Mouse (Mus musculus) embryonic fibroblast, embryonic 13.5 days (primary cell): ENCODE results near the gene Polr3b. TPM values are rescaled to one million over a fixed set of nuclear protein-coding genes. Genes with fewer than 3 reads are reported as not detected.
A peak's percentile ranks its signal among the peaks of the same experiment; 100 is the strongest.

Experiments used
- H3K27ac ChIP-seq: 2 replicates; pipeline ENCODE4 v1.5.1; 2012; ENCODE audit warnings: low read length, control low read depth, inconsistent platforms; ENCODE audit not compliant: insufficient read depth
- H3K4me1 ChIP-seq: 2 replicates; pipeline ENCODE4 v1.6.1; 2011; ENCODE audit warnings: low read length; ENCODE audit not compliant: control insufficient read depth, insufficient read depth
- H3K4me3 ChIP-seq: 2 replicates; pipeline ENCODE4 v1.5.1; 2011; ENCODE audit warnings: mild to moderate bottlenecking, control low read depth, low read length; ENCODE audit not compliant: insufficient read depth
- CTCF ChIP-seq: IDR thresholded peaks from 2 replicates; pipeline ENCODE4 v1.5.1; 2011; ENCODE audit warnings: mild to moderate bottlenecking, control low read depth, low read length, moderate library complexity, borderline replicate concordance; ENCODE audit not compliant: insufficient read depth
- POLR2A ChIP-seq: IDR thresholded peaks from 2 replicates; pipeline ENCODE4 v1.6.1; 2011; ENCODE audit warnings: low read depth, mild to moderate bottlenecking, control low read depth, low read length, moderate library complexity
- polyA plus RNA-seq: library from polyadenylated mRNA; stranded (reverse); fragments of >200 nt; gene quantifications from 2 replicates; pipeline ENCODE4 v1.2.4, GENCODE M21; 2011; ENCODE audit warnings: low read depth; ENCODE audit not compliant: missing spikeins, insufficient read length

Gene Polr3b
- polyA plus RNA-seq: 15.5 and 16.7 TPM in 2 replicates

DNA sequence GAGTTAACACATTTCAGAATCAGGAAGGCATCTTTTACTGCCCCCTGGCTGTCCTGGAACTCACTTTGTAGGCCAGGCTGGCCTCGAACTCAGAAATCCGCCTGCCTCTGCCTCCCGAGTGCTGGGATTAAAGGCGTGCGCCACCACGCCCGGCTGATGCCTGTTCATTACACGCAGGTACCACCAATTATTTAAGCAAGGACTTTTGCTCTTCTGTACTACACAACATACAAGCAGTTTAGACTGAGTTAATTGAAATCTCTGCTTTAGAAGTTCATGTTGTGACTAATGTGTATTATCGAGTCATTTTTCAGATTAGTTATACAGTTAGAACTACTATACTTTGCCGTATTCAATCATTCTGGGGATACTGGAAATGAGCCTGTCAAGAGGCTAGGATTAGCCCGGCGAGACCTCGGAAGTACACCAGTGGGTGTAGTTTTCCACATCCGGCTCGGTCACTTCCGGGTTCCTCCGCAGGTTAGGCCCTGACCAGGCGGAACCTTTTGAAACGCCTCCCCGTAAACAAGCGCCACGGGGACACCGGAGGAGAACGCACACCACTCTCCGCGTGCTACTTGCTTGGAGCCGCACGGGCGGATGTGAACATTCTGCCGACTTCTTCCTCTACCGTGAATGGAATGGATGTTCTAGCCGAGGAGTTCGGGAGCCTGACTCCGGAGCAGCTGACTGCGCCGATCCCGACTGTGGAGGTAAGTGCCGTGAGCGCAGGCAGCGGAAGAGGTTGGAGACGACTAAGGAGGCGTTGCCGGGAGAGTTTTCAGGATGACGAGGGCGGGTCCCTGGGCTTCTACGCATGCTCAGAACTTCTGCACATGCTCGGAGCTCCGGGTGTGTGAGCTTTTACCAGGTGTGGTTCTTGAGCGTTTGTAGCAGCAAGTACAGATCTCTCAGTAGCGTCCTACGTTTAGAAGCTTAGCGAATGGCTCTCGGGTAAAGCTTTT is at the start of gene Polr3b:
Gene Polr3b (plus strand): TSS at position 467 of the 965 bp plus-strand sequence.
- H3K27ac ChIP-seq: peak within 1 kb of the TSS; percentile 71
- peak within 1 kb of the TSS; percentile 53 for H3K4me3 ChIP-seq
- TF ChIP-seq POLR2A: peak; percentile 86
- TF ChIP-seq CTCF: no peak
- no peaks in the 10 kb centered on the region for H3K4me1 ChIP-seq

DNA sequence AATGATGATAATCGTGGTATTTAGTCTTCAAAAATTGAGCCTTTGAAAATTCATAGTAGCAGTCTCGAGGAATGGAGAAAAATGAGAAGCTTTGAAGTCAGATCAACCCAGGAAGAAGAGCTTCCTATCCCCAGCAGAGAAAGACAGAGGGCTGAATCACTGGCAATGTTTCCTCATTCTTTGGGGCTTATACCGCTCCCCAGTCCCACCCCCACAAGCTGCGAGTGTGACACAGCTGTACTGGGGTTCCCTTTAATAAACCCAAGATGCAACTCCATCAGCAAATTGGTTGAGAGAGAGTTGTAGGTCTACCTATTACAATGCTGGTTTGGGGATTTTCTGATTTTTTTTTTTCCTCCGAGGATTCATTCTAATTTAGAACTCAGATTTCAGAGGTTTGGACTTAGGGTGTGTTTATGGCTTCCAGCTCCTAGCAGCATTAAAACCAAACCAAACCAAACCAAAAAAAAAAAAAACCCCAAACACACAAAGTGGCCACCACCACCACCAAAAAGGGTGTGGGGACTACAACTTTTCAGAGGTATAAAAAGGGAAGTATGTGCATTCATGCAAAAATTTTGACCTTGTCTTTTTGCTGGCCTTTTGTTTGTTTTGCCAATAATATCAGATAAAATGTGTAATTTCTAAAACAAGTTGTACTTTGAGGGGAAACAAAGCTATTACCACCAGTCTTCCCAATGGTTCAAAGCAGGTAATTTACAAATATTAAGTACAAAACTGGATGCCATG is 48.2 kb upstream of the Polr3b start:
- peaks cover 2% of the 10 kb centered on the region; the same call in 1 of the 2 replicates for H3K4me1 ChIP-seq
- H3K27ac ChIP-seq: no peak overlapping the region
- TF ChIP-seq CTCF (no peak), POLR2A (no peak)
- H3K4me3 ChIP-seq: no peak overlapping the region

DNA sequence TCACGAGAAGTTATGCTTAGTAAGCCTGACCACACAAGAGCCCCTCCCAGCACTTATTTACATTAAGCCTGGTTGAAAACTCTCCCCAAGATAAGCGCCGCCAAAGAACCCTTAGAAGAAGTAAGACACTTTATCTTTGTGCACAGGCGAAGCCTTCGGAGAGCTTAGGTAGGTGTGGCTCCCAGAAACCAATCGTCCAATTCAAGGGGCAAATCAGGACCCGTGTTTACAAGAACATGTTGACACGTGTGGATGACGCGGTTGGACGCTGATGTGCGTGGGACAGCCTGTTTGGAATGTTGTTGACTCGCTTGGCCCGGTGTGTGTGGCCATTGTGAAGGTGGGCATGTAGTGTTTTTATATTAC is 46.1 kb upstream of the Polr3b start:
- Histone ChIP-seq H3K4me1 (peaks cover 2% of the 10 kb centered on the region; the same call in 1 of the 2 replicates), H3K27ac (no peak overlapping the region), H3K4me3 (peak overlapping the region; percentile 60)
- TF ChIP-seq POLR2A (no peak), CTCF (no peak)

DNA sequence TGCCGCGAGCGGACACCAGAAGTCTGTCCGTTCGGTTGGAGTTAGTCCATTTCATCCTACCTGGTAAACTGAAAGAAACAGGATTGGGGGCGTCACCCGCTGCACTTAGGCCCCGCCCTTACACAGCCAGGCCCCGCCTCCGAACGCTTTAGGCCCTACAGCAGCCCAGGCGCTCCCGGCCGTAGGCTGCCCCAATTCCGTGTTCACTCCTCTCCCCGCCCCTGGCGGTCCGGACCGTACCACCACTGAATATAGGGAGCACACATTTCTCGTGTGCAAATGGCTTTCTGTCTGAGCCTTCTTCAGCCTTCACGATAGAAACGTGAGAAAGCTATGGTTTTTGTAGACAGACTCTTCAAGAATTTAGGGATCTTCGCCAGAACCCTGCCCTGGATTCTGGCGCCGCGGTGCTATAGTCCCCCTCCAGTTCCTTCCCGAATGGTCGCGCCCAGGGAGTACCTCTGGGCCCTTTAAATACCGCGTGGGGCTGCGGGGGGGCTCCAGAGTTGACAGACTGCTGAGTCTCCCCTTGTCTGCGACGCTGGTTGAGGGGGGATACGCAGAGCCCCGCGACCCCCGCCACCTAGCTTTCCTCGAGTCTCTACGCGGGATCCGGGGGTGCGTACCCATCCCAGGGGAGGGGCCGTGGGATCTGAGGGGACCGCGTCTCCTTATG is 45.6 kb upstream of the Polr3b start, which contains the start of gene Tcp11l2:
Gene Tcp11l2 (plus strand): TSS at position 232 of the 676 bp plus-strand sequence.
- peak within 1 kb of the TSS; percentile 70 for H3K4me3 ChIP-seq
- TF ChIP-seq POLR2A (0 out of 2 replicates have a peak, but pooled peaks have one; percentile 33), CTCF (no peak)
- no peak within 1 kb of the TSS for H3K27ac ChIP-seq
- peaks cover 2% of the 10 kb centered on the region; the same call in 1 of the 2 replicates for H3K4me1 ChIP-seq

DNA sequence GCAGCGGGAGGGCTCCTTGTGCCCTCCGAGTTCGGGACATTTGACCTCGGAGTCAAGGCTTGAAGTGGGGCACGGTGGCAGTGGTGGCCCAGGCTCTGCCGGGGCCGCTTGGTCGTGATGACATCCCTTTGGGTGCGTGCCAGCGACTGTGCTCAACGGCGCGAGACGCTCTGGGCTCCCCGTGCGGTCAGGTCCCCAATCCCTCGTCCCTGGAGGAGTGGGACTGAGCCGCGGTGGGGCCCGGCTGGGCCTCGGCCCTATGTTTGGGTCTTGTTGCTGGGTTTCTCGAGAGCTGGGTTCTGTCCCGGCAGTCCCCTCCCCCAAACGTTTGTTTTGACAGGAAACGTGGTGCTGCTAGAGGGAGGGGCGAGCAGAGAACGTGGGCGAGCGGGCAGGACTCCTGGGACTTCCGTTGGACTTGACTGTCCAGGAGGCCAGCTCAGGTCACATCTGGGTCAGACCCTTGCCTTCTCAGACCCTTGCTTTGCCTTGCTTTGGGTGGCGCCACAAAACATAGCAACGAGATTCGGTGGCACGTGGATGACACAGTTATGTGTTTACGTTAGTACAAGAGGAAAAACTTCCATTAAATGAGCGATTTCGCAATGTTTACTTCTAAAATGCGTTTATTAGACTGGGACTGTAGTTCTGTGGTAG is 44.9 kb upstream of the Polr3b start:
- H3K4me3 ChIP-seq: peak overlapping the region; percentile 70
- H3K27ac ChIP-seq: no peak overlapping the region
- TF ChIP-seq CTCF (no peak), POLR2A (no peak)
- H3K4me1 ChIP-seq: peaks cover 2% of the 10 kb centered on the region; the same call in 1 of the 2 replicates

DNA sequence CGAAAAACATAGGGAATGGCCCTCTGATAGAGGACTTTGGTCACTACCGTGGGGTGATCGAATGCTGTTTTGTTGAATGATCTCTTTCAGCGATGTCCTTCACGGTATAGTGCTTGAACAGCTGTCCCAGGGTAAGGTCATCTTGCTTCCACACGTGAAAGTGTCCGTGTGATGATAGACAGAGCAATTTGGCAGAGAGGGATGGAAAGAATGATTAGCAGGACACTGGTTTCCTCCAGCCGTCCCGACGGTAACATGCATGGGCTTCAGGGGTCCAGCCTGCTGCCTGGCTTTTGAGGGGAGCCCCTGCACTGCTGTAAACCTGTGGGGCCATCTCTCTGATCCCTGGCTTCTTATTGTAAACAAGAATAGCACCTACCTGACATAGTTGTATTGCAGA is 43.4 kb upstream of the Polr3b start:
- H3K4me3 ChIP-seq: no peak overlapping the region
- H3K4me1 ChIP-seq: peaks cover 2% of the 10 kb centered on the region; the same call in 1 of the 2 replicates
- TF ChIP-seq POLR2A (no peak), CTCF (no peak)
- no peak overlapping the region for H3K27ac ChIP-seq

DNA sequence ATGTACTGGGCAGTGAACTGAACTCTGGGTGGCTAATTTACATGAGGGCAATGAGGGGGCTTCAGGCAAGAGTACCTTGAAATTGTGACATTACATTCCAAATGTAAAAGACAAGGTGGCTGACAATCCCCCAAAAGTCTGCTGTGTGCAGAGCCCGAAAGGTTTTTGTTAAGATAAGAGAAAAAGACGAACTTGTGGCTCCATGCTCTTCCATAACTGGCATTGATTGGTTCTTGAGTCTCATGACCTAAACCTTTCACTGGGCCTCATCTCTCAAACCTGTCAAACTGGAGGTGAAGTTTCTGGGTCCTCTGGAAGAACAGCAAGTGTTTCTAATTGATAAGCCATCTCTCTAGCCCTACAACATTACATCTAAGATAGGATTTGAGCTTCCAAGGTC is 42.6 kb upstream of the Polr3b start:
- H3K27ac ChIP-seq: no peak overlapping the region
- no peak for TF ChIP-seq POLR2A
- TF ChIP-seq CTCF: no peak
- no peak overlapping the region for H3K4me3 ChIP-seq
- peaks cover 2% of the 10 kb centered on the region for H3K4me1 ChIP-seq

DNA sequence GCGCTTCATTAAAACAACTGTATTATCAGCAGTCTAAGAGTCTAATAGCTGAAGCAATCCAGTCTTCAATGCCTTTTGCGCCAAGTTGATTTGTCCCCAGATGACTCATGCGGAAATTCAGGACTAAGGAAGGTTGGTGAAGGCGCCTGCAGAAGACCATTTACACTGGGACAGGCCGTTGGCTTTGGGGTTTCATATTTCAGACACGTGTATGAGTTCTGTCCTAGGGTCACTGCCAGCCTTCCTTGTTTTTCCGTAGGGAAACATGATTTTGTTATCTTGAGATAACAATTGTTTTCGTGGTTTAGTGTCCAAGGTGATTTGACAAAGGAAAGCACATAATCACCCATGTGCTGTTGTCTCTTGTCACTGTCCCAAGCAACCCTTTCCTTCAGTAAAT is 40.9 kb upstream of the Polr3b start:
- Histone ChIP-seq H3K27ac (no peak overlapping the region), H3K4me3 (no peak overlapping the region), H3K4me1 (peaks cover 5% of the 10 kb centered on the region)
- TF ChIP-seq POLR2A (no peak), CTCF (no peak)

DNA sequence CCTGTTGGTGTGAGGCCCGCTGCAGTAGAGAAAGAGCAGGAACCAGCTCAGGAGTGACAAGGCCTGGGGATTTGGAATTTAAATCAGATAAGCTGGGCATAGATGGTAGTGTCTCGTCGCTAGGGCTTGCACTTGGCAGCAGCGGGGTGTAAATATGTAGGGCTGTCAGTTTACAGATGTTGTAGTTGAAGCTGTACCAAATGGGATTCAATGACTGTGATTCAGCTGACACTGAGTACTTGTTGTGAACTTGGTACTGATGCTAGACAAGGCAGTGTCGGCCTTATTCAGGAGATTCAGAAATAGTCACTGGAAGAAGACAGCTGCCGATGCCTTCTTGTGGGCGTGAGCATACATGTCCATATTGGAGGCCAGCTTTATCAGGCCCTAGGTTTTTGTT is 39.9 kb upstream of the Polr3b start:
- Histone ChIP-seq H3K4me3 (no peak overlapping the region), H3K27ac (no peak overlapping the region), H3K4me1 (peaks cover 5% of the 10 kb centered on the region)
- no peak for TF ChIP-seq POLR2A
- TF ChIP-seq CTCF: no peak
